Mouse (Mus musculus): Measurements from ENCODE around the gene Gm21883.
"Not testable (repeated sequence)": the region's sequence is repeated elsewhere in the genome, so short reads cannot be mapped to it uniquely, and the experiment has no call there.

The Gm21883 gene

DNA sequence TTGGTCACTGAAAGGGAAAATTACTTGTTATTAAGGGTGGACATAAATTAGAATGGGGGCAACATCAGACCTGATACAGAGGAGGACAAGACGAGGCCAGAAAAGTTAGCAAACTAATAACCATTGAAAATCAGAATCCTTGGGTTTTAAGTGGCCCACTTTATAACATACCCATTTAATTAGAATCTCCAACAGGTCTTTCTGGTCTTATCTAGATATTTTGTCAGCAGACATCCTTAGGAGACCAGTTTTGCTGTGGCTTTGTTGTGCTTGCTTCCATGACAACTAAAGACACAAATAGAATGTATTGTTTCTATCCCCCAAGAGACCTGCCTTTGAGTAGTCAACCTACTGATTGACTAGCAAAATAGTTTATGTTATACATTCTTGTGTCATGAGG, at the start of gene Gm21883:
TSS of gene Gm21883 (minus strand) at position 101 of the 400 bp plus-strand sequence.
- not testable (repeated sequence) for DNase-seq (ENCODE audit: low read depth in 2 of 2, low spot score in 2 of 2)

DNA sequence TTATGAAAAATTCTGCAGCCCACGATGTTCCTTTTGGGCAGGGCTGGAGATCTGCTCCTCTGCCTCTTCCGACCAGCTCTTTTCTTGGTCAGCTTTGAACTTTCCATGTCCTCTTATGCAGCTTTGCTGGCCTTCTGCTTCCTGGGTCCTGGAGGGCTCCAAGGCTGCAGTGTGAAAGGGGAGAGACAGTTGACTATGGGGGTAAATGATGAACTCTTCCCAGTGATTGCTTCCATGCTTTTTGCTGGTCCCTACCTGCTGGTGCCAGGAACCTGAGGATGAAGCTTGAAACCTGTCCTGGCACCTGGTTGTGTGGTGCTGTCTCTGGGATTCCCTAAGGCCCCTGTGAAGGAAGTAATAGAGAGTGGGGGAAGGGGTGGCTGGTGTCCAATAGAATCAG, 44.7 kb upstream of the Gm21883 start, which contains the start of gene Spin2e:
TSS of gene Spin2e (minus strand) at position 101 of the 400 bp plus-strand sequence.
- not testable (repeated sequence) for DNase-seq (ENCODE audit: low read depth in 2 of 2, low spot score in 2 of 2)
